Mouse (Mus musculus) heart, embryonic 11.5 days (tissue): ENCODE data around the gene Fignl1. TPM values are rescaled to one million over a fixed set of nuclear protein-coding genes. Genes with fewer than 3 reads are reported as not detected.

Experiments
- ATAC-seq: fragments of 200-750 bp; cut with Nextera tagmentation; replicated peaks from 2 replicates; pipeline ENCODE4 v1.8.0; 2017; ENCODE audit warnings: moderate library complexity; ENCODE audit not compliant: insufficient number of reproducible peaks, low FRiP score, low TSS enrichment
- H3K27ac ChIP-seq: fragments of 300-500 bp; sonication (generic); 2 replicates; pipeline ENCODE4 v1.5.1; 2014; ENCODE audit warnings: mild to moderate bottlenecking, low read depth, low read length
- H3K27me3 ChIP-seq: fragments of 300-500 bp; sonication (generic); 2 replicates; pipeline ENCODE4 v1.6.1; 2014; ENCODE audit warnings: mild to moderate bottlenecking, low read length, mixed read lengths; ENCODE audit not compliant: control insufficient read depth, insufficient read depth
- H3K36me3 ChIP-seq: fragments of 300-500 bp; sonication (generic); 2 replicates; pipeline ENCODE4 v1.6.1; 2014; ENCODE audit warnings: mild to moderate bottlenecking, low read length, moderate library complexity, mixed read lengths; ENCODE audit not compliant: control insufficient read depth, insufficient read depth
- H3K4me1 ChIP-seq: fragments of 300-500 bp; sonication (generic); 2 replicates; pipeline ENCODE4 v1.6.1; 2014; ENCODE audit warnings: low read length; ENCODE audit not compliant: control insufficient read depth, insufficient read depth
- H3K4me2 ChIP-seq: fragments of 300-500 bp; sonication (generic); 2 replicates; pipeline ENCODE4 v1.6.1; 2014; ENCODE audit warnings: mild to moderate bottlenecking, moderate library complexity
- H3K4me3 ChIP-seq: fragments of 300-500 bp; sonication (generic); 2 replicates; pipeline ENCODE4 v1.5.1; 2014; ENCODE audit warnings: low read depth, low read length
- H3K9ac ChIP-seq: fragments of 300-500 bp; sonication (generic); 2 replicates; pipeline ENCODE4 v1.6.1; 2014; ENCODE audit warnings: mild to moderate bottlenecking, low read depth, low read length, moderate library complexity
- H3K9me3 ChIP-seq: fragments of 300-500 bp; sonication (generic); replicated peaks from 2 replicates; pipeline ENCODE4 v1.6.1; 2016; ENCODE audit warnings: low read length; ENCODE audit not compliant: control insufficient read depth
- WGBS: fragments of 180-500 bp; shearing (Covaris S2); extraction: QIAGEN DNeasy Blood & Tissue Kit; methylation state at CpG from one replicate; pipeline ENCODE4 v1.1.7; 2014; ENCODE audit not compliant: insufficient replicate concordance; 5-methylcytosine and 5-hydroxymethylcytosine counted together
- polyA plus RNA-seq: library from polyadenylated mRNA; unstranded; fragments of >200 nt; fragmentation: Nextera tagmentation; extraction: Ambion mirVana; gene quantifications from 2 replicates; pipeline ENCODE4 v1.2.1, GENCODE M21; 2014

The Fignl1 gene
- polyA plus RNA-seq, 1 experiment from 2014 or later: 73.1 TPM

DNA sequence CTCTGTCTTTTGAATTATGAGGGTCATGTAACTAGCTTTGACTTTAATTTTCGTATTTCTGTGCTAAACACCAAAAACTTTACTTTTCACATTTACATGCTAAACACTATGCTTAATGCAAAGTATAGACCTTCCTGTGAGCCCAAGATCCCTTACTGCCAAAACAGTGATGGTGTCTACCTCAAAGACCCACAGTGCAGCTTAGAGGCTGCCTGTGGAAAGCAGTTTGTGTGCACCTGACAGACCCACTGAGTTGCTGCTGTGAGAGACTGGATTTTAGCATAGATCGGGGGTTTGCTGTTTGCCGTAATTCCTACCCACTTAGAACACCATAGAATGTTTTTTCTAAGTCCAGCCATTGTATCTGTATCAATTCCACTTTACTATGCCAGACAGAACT is 69.7 kb downstream of the Fignl1 start:
- WGBS: 83% methylated on average over 3 of the region's 3 CpGs
- no peak overlapping the region for H3K27ac ChIP-seq
- H3K9me3 ChIP-seq: no peaks in the 10 kb centered on the region
- no peaks in the 10 kb centered on the region for H3K36me3 ChIP-seq
- H3K4me2 ChIP-seq: no peak overlapping the region
- H3K27me3 ChIP-seq: no peaks in the 10 kb centered on the region
- H3K4me1 ChIP-seq: no peaks in the 10 kb centered on the region
- no peak overlapping the region for H3K9ac ChIP-seq
- no peak for ATAC-seq
- H3K4me3 ChIP-seq: no peak overlapping the region

GRCm38 (mm10) chr11:11737562-11737961 is 71.2 kb downstream of the Fignl1 start:
- Histone ChIP-seq H3K9me3 (no peaks in the 10 kb centered on the region), H3K9ac (no peak overlapping the region), H3K4me3 (no peak overlapping the region), H3K27ac (no peak overlapping the region), H3K36me3 (no peaks in the 10 kb centered on the region), H3K27me3 (no peaks in the 10 kb centered on the region), H3K4me2 (no peak overlapping the region), H3K4me1 (no peaks in the 10 kb centered on the region)
- 65% methylated on average over 2 of the region's 2 CpGs for WGBS
- ATAC-seq: no peak

Other genes with a start within 250 kb of the Fignl1 start
- not detected in 2 replicates for gene 4930512M02Rik, start 181.1 kb downstream of the Fignl1 start, polyA plus RNA-seq
- gene Ikzf1, start 124.0 kb downstream of the Fignl1 start, polyA plus RNA-seq: 7.0 and 7.6 TPM in 2 replicates
- gene Ddc, start 89.2 kb upstream of the Fignl1 start, polyA plus RNA-seq: 39.7 and 44.5 TPM in 2 replicates
- 263 and 402 TPM in 2 replicates for gene Grb10, start 229.7 kb upstream of the Fignl1 start, polyA plus RNA-seq